Mouse (Mus musculus) frontal cortex, postnatal 36 days (tissue): Measurements from ENCODE around the gene Atp6v1f.

ENCODE experiments used
- DNase-seq, 2 experiments: peaks; one replicate each; pipeline ENCODE4 v3.0.0; 2022; ENCODE audit warnings: low spot score in 2 of 2

The Atp6v1f gene

DNA sequence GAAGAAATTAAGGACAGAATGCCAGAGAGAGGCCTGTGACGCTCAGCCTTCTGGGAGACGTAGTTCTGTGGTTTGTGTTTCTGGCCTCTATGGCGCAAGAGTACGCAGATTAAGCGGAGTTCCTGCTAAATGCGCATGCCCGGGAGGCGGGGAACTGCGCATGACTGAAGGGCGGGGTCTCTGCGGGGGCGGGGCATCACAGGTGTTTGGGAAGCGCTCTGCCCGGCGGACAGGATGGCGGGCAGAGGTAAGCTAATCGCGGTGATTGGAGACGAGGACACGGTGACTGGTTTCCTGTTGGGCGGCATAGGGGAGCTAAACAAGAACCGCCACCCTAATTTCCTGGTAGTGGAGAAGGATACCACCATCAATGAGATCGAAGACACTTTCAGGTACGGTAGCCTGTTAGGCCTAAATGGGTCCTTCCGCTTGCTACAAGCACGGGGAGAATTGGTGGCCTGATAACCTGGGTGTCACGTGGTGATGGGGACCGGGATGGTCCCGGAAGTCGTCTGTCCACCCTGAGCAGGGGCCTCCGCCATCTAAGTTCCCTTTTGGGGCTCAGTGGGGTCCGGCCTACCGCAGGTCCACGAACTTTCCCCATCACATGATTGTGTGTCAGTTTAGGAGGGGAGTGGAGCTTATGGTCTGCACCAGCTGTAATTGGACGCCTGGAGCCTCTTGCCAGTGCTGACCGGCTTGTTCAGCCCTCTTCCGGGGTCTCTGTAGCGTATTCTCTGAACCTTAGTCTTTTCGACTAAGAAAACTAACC is at the start of gene Atp6v1f:
TSS of gene Atp6v1f (plus strand) at position 136 of the 772 bp plus-strand sequence.
- peak; percentile 92 to 93 for DNase-seq

DNA sequence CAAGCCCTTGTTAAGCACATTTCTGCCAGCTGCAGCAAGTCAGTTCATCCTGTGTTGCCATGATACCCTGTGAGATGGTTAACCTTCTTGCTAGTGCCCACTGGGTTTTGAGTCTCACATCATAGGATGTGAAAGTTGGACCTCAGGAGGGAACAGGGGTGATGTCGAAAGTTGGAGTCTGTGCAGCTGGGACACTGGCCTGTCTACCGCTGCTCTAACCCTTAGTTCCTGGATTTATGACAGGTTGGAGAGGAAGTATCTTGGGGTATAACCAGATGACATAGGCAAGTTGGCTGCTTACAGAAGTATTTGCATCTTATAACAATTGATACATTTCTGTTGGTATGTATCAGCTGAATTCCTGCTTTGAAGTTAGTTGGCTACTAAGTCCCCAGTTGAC is 46.9 kb upstream of the Atp6v1f start:
- no peak for DNase-seq

DNA sequence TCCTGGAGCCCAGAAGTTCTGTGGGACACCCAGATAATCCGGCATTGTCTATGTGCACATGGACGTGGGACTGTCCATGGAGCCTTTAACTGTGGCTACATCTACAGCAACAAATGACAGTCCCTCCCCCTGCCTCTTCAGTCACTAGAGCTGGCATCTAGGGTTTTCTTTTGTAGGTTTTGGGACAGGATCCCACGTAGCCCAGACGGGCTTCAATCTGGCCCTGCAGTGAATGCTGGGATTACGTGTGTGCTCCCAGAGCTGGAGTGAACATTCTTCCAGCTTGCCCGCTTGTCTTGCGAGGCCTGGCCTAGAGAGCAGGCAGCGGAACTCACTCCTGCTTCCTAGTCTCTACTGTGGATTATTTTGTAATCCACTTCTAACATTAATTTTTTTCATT is 42.4 kb upstream of the Atp6v1f start:
- no peak for DNase-seq

DNA sequence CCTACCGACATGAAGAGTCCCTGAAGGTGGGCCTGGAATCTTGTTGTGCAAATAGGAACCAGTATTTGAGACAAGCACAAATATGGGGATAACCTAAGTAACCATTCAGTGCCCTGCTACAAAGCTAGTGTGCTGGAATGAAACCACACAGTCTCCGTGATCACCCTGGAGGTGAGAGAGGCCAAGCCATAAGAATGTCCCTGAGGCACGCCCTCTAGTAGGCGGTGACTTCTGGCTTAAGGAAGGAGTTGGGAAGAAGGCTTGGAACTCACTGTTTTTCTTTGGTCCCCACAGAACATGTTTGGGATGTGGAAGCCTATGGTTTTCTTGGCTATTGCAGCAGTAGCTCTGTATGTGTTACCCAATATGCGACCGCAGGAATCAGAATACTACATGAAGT is 41.2 kb upstream of the Atp6v1f start:
- no peak for DNase-seq

DNA sequence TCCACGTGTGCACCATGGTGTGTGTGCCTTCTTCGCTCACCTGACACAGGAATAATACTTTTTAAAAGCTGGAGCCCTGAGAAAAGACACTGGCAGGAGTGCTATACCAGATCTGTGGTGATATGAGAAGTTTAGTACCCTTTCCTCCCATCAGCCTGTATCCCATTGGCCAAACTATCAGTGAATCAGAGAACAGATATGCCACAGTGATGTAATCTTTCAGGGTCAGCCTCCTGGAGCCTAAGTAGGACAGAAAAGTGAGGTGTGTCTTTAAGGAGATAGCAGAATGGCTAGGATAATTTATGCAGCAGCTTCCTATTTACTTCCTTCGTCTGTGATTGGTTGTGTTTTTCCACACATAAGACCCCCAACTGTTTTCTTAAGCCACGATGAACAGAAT is 39.3 kb upstream of the Atp6v1f start:
- DNase-seq, result no peak

DNA sequence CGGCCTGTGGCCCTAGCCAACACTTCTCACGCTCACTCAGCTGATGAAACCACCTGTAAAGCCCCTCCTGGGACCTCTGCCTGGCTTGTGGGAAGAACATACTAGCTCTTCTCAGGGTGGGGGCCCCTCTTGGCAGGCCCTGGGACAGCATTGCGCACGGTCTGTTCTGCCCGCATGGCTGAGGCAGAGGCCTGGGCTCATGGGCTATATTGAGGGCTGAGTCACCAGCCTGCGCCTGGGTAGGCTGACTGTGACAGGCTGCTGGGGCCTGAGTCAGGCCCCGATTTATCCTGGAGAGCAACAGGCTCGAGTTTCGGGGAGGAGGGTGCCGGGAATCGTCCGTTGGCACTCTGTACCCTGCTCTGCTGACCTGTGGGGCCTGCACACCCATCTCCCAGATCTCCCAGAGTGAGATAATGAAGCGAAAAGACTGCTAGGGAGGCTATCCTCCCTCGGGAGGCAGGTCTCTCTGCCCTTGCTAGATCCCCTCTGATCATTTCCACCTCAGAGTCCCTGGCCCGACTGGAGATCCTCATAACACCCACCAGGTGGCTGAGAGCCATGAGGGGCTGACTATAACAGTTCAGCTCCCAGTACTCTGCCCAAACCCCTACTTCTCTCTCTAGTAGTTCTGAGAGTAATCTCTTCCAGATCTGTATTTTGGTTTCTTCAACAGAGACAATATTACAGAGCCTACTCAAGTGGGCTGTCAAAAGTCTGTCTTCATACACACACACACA is 36.7 kb upstream of the Atp6v1f start:
- DNase-seq, result no peak

DNA sequence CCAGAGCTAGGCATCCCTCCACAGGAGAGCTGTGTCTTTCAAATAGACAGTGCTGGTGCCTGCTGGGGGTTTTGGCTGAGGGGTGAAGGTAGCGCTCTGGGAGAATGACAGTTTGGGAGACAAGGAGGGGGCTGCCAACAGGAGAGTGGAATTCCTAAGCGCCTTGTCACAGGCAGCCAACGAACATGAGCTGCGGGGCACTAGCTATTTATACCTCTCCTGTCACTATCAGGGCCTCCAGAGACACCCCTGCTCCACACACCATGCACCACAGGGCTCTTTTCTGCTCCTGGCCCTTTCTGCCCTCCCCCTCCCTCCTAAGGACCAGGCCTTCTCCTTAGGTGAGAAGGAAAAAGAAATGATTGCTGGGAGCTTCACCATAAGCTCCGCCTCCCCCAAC is 36.0 kb upstream of the Atp6v1f start:
- DNase-seq, result no peak

DNA sequence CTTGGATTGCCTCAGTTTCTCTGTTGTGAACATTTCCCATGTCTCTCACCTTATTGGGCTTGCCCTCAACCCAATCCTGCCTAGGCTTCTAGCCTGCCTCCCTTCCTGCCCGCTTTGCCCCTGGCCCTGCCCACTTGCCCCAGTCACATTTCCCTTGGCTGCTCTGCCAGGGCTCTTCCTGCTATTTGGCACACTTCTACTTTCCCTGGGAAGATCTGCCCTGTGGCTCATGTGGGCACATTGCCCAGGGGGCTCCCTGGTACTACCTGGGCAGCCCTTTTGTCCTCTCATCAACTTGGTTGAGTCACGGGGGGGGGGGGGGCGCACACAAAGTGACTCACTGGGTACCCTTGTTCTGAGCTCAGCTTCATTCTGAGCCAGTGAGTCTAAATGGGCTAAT is 35.4 kb upstream of the Atp6v1f start:
- no peak for DNase-seq

DNA sequence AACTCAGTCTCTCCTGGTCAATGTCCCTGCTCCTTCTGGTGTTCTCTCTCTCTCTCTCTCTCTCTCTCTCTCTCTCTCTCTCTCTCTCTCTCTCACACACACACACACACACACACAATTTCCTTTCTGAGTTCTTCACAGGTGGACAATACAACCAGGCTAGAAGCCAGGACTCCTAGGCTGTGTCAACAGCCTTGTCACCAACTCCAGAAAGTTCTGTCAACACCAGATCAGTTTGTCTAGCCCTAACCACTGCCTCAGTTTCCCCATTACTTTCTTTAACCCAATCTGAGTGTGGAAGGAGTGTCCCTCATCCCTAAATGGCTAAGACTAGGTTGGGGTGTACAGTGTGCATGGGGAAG is 34.9 kb upstream of the Atp6v1f start:
- DNase-seq, result no peak

DNA sequence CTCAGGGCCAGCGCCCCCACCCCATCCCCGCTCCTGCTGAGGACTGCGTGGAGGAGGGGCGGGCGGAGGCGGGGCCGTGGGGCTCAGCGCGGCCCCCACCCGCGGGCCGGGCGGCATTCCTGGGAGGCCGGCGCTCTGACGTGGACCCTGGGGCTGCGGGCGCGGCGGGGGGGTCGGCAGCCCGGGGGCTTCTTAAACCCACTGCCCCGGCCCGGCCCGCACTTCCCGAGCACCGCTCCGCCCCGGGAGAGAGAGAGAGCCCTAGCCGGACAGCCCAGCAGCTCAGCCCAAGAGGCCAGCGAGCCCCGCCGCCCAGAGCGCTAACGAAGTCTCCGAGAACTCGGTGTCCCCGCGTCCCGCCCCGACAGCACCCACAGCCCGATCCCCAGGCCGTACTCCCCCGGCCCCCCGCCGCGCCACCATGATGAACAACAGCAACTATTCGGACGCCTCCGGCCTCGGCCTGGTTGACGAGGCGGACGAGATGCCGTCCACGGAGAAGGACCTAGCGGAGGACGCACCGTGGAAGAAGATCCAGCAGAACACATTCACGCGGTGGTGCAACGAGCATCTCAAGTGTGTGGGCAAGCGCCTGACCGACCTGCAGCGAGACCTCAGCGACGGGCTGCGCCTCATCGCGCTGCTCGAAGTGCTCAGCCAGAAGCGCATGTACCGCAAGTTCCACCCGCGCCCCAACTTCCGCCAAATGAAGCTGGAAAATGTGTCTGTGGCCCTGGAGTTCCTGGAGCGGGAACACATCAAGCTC is 34.3 kb upstream of the Atp6v1f start, which contains the start of gene Flnc:
TSS of gene Flnc (plus strand) at position 219 of the 766 bp plus-strand sequence.
- DNase-seq, result no peak

DNA sequence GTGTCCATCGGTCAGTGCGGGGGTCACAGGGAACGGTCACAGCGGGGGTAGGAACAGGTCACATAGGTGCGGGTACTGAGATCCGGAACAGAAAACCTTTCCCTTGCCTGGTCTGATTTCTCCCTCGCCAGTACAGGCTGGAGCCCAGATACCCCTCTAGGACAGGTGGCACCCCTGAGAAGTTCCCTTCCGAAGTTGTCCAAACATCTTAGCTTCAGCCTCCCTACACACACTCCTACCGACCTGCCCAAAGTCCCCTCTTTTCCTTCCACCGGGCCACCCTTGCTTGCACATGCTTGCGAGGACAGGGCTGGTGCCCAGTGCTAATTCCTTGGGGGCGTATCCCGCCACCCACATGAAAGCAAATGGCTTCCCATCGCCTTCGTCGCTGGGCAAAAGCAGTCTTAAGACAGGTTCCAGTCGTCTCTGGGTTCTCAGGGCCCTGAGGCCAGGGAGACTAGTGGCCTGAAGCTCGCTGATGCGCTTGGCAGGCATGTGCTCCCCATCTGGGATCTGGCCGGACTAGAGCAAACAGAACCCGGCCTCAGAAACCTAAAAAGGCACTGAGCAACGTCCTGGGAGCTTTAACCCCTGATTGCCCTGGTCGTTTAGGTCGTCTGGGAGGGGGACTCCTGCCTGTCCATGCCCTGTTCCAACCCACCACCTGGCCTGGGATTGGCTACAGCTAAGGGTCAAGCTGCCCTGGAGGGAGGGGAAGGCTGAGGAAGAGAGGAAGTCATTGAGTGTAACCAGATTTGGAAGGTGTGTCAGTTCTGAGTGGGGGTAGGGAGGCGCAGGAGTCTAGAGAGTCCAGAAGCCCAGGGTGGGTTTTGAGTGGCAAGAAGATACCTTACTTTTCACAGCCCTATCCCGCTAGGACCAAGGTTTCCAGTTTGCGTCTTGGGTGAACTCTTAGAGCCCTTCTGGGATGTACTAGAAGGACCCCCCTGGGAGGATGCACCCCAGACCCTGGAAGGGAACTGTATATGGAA is 33.4 kb upstream of the Atp6v1f start:
- no peak for DNase-seq

DNA sequence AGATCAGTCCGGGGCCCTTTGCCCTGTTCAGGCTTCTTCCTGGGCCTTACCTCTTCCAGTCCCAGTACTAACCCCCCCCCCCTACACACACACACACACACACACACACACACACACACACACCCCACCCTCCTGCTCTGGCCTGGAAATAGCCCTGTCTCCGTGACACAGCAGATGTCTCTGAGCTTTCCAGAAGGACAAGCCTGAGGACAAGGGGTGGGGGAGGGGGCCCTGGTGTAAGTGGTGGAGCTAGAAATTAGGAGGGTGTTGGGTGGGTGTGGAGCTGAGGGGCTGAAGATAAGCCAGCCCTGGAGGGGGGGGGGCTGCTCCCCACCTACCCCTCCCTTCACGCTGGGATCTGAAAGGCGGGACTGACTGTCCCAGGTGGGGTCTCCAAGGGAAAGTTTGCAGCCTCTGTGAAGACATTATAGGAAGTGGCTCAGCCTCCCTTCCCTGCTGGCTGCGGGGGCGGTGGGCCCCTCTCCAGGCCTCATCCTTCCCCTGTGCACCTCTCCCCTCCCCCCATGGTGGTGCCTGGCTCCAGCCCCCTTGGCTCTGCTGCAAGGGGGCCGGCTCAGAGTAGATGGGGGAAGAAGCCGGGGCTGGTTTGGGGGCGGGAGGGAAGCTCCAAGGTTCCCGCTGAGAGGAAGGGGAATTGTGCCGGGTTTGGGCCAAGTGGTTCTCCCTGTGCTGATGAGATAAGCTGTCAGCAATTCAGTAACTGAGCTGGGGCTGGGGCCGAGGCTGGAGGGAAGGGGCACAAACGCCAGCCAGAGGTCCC is 32.4 kb upstream of the Atp6v1f start:
- DNase-seq, result no peak

DNA sequence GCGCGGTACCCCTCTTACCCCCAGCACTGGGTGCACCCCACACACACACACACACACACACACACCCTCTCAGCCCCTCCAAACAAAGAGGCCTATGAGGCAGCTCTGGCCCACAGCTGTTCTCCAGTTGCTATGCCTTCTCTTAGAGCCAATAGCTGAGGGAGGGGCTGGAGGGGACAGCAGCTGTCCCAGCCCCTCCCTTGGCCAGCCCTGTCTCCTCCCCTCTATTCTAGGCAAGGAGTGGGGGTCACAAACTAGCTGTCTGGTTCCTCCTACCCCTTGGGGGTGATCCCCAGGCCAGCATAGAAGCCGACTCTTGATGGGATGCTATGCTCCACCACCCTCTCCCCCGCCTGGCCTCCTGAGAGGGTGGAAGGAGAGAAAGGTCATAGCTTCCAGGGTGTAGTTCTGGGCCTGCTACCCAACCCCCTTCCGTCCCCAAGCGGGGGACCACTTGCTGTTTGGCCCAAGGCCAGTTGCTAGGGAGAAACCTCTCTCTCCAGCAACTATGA is 31.5 kb upstream of the Atp6v1f start:
- no peak for DNase-seq

DNA sequence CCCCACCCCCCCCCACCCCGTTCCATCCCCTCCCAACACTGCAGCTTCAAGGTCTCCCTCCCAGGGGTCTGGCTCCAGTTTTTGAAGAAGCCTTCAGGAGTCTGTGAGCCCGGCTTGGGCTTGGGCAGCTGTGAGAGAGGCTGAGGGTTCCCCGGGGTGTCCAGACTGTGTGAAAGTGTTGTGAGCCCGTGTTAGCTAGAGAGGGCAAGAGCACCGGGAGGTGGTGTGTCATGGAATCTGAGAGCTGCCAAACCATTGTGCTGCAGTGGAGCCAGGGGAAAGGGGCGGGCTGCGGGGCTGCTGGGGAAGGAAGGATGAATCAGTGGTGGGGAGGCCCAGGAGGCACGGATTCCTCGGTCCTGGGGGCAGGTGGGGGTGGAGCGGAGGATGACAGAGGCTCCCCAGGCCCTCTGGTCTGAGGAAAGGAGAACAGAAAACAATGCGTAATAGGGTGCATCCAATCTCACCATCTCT is 31.0 kb upstream of the Atp6v1f start:
- no peak for DNase-seq

DNA sequence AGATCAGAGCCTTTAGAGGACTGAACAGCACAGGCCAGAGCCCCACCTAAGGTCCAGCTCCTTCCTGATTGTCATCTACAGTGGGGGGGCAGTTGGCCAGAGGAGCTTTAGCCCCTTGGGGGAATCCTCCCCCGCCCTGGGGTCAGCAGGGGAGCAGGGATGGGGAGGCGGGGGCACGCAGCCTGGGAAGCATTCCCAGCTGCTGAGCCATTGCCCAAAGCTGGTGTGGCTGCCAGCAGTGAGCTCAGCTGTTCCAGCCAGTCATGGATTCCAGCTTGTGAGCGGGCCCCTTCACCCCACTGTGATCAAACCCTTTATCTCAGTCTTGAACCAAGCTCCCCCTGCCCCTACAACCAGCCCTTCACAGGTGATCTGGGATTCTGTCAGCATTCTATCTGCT is 28.3 kb upstream of the Atp6v1f start:
- DNase-seq, result no peak

DNA sequence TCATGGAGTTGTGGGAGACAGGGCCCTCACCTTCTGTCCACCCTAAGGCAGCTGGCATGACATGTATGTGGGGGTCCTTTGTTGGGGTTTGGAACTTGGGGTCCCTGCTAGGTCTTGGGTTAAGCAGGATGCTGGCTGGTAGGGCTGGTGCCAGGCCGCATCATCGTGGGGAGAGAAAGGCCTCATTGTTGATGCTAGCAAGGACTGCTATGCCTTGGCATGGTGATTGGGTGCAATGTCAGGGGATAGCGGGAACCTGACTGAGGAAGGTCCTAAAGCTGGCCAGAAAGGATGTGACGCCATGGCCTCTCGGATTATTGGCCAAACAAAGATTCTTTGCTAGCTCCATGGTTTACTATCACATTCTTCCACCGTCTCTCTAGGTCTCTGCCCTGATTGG is 27.7 kb upstream of the Atp6v1f start:
- DNase-seq, result no peak

DNA sequence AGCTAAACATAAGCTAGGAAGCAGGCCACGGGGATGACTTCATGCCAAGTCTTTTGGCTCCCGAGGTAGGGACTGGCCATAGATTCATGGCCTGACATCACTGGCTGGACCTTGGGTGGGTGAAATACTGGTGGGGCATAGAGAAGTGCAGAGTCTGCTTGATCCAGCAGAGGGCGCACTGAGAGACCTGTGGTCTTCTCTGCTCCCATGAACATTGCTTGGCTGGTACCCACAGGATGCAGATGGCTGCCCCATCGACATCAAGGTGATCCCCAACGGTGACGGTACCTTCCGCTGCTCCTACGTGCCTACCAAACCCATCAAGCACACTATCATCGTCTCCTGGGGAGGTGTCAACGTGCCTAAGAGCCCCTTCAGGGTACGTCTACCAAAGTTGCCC is 22.7 kb upstream of the Atp6v1f start:
- no peak for DNase-seq

DNA sequence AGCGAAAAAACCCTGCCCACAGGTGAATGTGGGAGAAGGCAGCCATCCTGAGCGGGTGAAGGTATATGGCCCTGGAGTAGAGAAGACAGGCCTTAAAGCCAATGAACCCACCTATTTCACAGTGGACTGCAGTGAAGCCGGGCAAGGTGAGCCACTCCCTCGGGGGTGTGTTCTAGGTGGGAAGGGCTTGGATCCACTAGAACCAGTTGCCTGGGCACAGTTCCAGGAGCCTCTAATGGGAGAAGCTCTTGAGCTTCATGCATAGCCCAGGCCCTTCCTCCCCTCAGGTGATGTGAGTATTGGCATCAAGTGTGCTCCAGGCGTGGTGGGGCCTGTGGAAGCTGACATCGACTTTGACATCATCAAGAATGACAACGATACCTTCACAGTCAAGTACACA is 22.2 kb upstream of the Atp6v1f start:
- no peak for DNase-seq

DNA sequence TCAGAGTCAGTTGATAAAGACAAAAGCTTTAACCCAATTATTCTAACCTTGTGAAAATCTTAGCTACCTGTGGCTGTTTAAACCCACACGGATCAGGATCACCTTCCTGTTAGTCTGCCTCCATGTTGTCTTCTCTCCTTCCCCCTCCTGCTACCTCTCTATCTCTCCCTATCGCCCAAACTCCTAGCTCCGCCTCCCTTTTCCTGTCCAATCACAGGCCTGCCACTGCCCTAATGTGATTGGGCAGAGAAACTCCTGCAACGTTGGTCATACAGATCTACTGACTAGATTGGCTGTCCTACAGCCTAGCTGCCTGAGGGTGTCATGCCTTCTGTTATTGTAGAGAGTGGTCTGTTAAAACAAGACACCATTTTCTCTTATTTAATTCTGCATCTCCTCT is 17.7 kb upstream of the Atp6v1f start:
- no peak for DNase-seq

DNA sequence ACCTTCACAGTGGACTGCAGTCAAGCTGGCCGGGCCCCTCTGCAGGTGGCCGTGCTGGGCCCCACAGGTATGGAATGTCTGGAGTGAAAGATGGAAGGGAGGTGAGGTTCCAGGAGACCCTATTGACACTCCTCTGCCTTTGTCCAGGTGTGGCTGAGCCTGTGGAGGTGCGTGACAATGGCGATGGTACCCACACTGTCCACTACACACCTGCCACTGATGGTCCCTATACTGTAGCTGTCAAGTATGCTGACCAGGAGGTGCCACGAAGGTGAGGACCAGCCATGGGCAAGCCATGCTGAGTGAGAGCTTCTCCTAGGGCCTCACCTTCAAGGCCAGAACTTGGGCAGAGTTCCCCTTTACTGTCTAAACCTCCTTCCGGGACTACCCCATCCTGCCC is 16.9 kb upstream of the Atp6v1f start:
- DNase-seq, result no peak
